Mouse (Mus musculus): ENCODE measurements around the gene Ccdc91. TPM values are rescaled to one million over a fixed set of nuclear protein-coding genes. Genes with fewer than 3 reads are reported as not detected.

Gene Ccdc91
- total RNA-seq, 2 experiments from 2014 or later = 30.3 to 30.7 TPM

- no peak for DNase-seq (ENCODE audit: extremely low spot score in 1 of 2, low spot score in 1 of 2)
Measured at GRCm38 (mm10) chr6:147676214-147676613, 200.6 kb downstream of the Ccdc91 start.

Other genes starting within 250 kb of the Ccdc91 start
- gene Pthlh, start 211.6 kb upstream of the Ccdc91 start, total RNA-seq (2021) = 1 to 10 TPM; 2.4 to 2.7 TPM